Mouse (Mus musculus): Measurements from ENCODE around the gene Kcnma1. TPM values are rescaled to one million over a fixed set of nuclear protein-coding genes. Genes with fewer than 3 reads are reported as not detected.

Gene Kcnma1
- polyA plus RNA-seq, 1 experiment, result 3.5 TPM

GRCm38 (mm10) chr14:23573385-23573784, 440.9 kb downstream of the Kcnma1 start:
- WGBS, result 41% methylated on average over 3 of the region's 3 CpGs

GRCm38 (mm10) chr14:23572778-23573177, 441.5 kb downstream of the Kcnma1 start:
- no peaks in the 10 kb centered on the region for H3K27me3 ChIP-seq (ENCODE audit: control insufficient read depth, insufficient read depth, low read length)
- no peaks in the 10 kb centered on the region for H3K4me1 ChIP-seq (ENCODE audit: control insufficient read depth, insufficient read depth, insufficient read length, low read length)
- 30% methylated on average over 1 of the region's 1 CpGs for WGBS
- H3K36me3 ChIP-seq (ENCODE audit: control insufficient read depth, insufficient read depth, low read length), result no peaks in the 10 kb centered on the region
- no peak overlapping the region for H3K27ac ChIP-seq (ENCODE audit: insufficient read depth, low read depth, low read length)
- no peak overlapping the region for H3K4me3 ChIP-seq (ENCODE audit: low read depth, low read length)
- TF ChIP-seq POLR2A (IDR thresholded peaks at IDR 0.05; ENCODE audit: low read depth, low read length), result no peak
- no peak for TF ChIP-seq CTCF (IDR thresholded peaks at IDR 0.05; ENCODE audit: extremely low read depth, insufficient read length, insufficient replicate concordance, low read depth, low read length)

More at GRCm38 (mm10) chr14:23573385-23573784, 440.9 kb downstream of the Kcnma1 start:
- Histone ChIP-seq H3K27ac (ENCODE audit: insufficient read depth, low read depth, low read length) (no peak overlapping the region), H3K27me3 (ENCODE audit: control insufficient read depth, insufficient read depth, low read length) (no peaks in the 10 kb centered on the region), H3K36me3 (ENCODE audit: control insufficient read depth, insufficient read depth, low read length) (no peaks in the 10 kb centered on the region), H3K4me3 (ENCODE audit: low read depth, low read length) (no peak overlapping the region), H3K4me1 (ENCODE audit: control insufficient read depth, insufficient read depth, insufficient read length, low read length) (no peaks in the 10 kb centered on the region)
- TF ChIP-seq POLR2A (IDR thresholded peaks at IDR 0.05; ENCODE audit: low read depth, low read length), result no peak
- TF ChIP-seq CTCF (IDR thresholded peaks at IDR 0.05; ENCODE audit: extremely low read depth, insufficient read length, insufficient replicate concordance, low read depth, low read length), result no peak

- H3K27me3 ChIP-seq (ENCODE audit: control insufficient read depth, insufficient read depth, low read length), result no peaks in the 10 kb centered on the region
- 56% methylated on average over 1 of the region's 1 CpGs for WGBS
- no peak overlapping the region for H3K27ac ChIP-seq (ENCODE audit: insufficient read depth, low read depth, low read length)
- no peak overlapping the region for H3K4me3 ChIP-seq (ENCODE audit: low read depth, low read length)
- TF ChIP-seq POLR2A (IDR thresholded peaks at IDR 0.05; ENCODE audit: low read depth, low read length) (no peak), CTCF (IDR thresholded peaks at IDR 0.05; ENCODE audit: extremely low read depth, insufficient read length, insufficient replicate concordance, low read depth, low read length) (no peak)
- no peaks in the 10 kb centered on the region for H3K4me1 ChIP-seq (ENCODE audit: control insufficient read depth, insufficient read depth, insufficient read length, low read length)
- no peaks in the 10 kb centered on the region for H3K36me3 ChIP-seq (ENCODE audit: control insufficient read depth, insufficient read depth, low read length)
Observed at GRCm38 (mm10) chr14:23570251-23570650, 444.0 kb downstream of the Kcnma1 start.

GRCm38 (mm10) chr14:23565931-23566330, 448.4 kb downstream of the Kcnma1 start:
- no peaks in the 10 kb centered on the region for H3K36me3 ChIP-seq (ENCODE audit: control insufficient read depth, insufficient read depth, low read length)
- WGBS, result 88% methylated on average over 3 of the region's 3 CpGs
- no peaks in the 10 kb centered on the region for H3K27me3 ChIP-seq (ENCODE audit: control insufficient read depth, insufficient read depth, low read length)
- no peak overlapping the region for H3K27ac ChIP-seq (ENCODE audit: insufficient read depth, low read depth, low read length)
- no peaks in the 10 kb centered on the region for H3K4me1 ChIP-seq (ENCODE audit: control insufficient read depth, insufficient read depth, insufficient read length, low read length)
- TF ChIP-seq CTCF (IDR thresholded peaks at IDR 0.05; ENCODE audit: extremely low read depth, insufficient read length, insufficient replicate concordance, low read depth, low read length), result no peak
- TF ChIP-seq POLR2A (IDR thresholded peaks at IDR 0.05; ENCODE audit: low read depth, low read length), result no peak
- no peak overlapping the region for H3K4me3 ChIP-seq (ENCODE audit: low read depth, low read length)

- no peak for TF ChIP-seq CTCF (IDR thresholded peaks at IDR 0.05; ENCODE audit: extremely low read depth, insufficient read length, insufficient replicate concordance, low read depth, low read length)
- no peak overlapping the region for H3K27ac ChIP-seq (ENCODE audit: insufficient read depth, low read depth, low read length)
- H3K4me3 ChIP-seq (ENCODE audit: low read depth, low read length), result no peak overlapping the region
- 63% methylated on average over 7 of the region's 7 CpGs for WGBS
- H3K4me1 ChIP-seq (ENCODE audit: control insufficient read depth, insufficient read depth, insufficient read length, low read length), result no peaks in the 10 kb centered on the region
- no peaks in the 10 kb centered on the region for H3K36me3 ChIP-seq (ENCODE audit: control insufficient read depth, insufficient read depth, low read length)
- no peaks in the 10 kb centered on the region for H3K27me3 ChIP-seq (ENCODE audit: control insufficient read depth, insufficient read depth, low read length)
Observed at GRCm38 (mm10) chr14:23564474-23564873, 449.8 kb downstream of the Kcnma1 start.

- Histone ChIP-seq H3K36me3 (ENCODE audit: control insufficient read depth, insufficient read depth, low read length) (no peaks in the 10 kb centered on the region), H3K27ac (ENCODE audit: insufficient read depth, low read depth, low read length) (no peak overlapping the region), H3K27me3 (ENCODE audit: control insufficient read depth, insufficient read depth, low read length) (no peaks in the 10 kb centered on the region), H3K4me1 (ENCODE audit: control insufficient read depth, insufficient read depth, insufficient read length, low read length) (no peaks in the 10 kb centered on the region), H3K4me3 (ENCODE audit: low read depth, low read length) (no peak overlapping the region)
- TF ChIP-seq POLR2A (IDR thresholded peaks at IDR 0.05; ENCODE audit: low read depth, low read length) (no peak), CTCF (IDR thresholded peaks at IDR 0.05; ENCODE audit: extremely low read depth, insufficient read length, insufficient replicate concordance, low read depth, low read length) (no peak)
- 86% methylated on average over 2 of the region's 2 CpGs for WGBS
Observed at GRCm38 (mm10) chr14:23563180-23563579, 451.1 kb downstream of the Kcnma1 start.

GRCm38 (mm10) chr14:23555647-23556046, 458.6 kb downstream of the Kcnma1 start:
- no peak overlapping the region for H3K27ac ChIP-seq (ENCODE audit: insufficient read depth, low read depth, low read length)
- no peak overlapping the region for H3K4me3 ChIP-seq (ENCODE audit: low read depth, low read length)
- no peak for TF ChIP-seq POLR2A (IDR thresholded peaks at IDR 0.05; ENCODE audit: low read depth, low read length)
- no peak for TF ChIP-seq CTCF (IDR thresholded peaks at IDR 0.05; ENCODE audit: extremely low read depth, insufficient read length, insufficient replicate concordance, low read depth, low read length)
- no peaks in the 10 kb centered on the region for H3K4me1 ChIP-seq (ENCODE audit: control insufficient read depth, insufficient read depth, insufficient read length, low read length)
- H3K27me3 ChIP-seq (ENCODE audit: control insufficient read depth, insufficient read depth, low read length), result no peaks in the 10 kb centered on the region
- WGBS, result 54% methylated on average over 2 of the region's 2 CpGs
- no peaks in the 10 kb centered on the region for H3K36me3 ChIP-seq (ENCODE audit: control insufficient read depth, insufficient read depth, low read length)
